Mouse (Mus musculus) CH12.LX (cell line): Measurements from ENCODE around the gene Gm21970. TPM values are rescaled to one million over a fixed set of nuclear protein-coding genes. Genes with fewer than 3 reads are reported as not detected.

ENCODE experiments used
- DNase-seq: peaks from one replicate; pipeline ENCODE4 v3.0.0-alpha.2; 2013; ENCODE audit errors: extremely low read depth
- H3K27ac ChIP-seq: 2 replicates; pipeline ENCODE4 v1.5.1; 2012; ENCODE audit warnings: low read depth, mild to moderate bottlenecking, control low read depth, moderate library complexity; ENCODE audit not compliant: insufficient read depth
- H3K27me3 ChIP-seq: replicated peaks from 2 replicates; pipeline ENCODE3; 2012; ENCODE audit warnings: inconsistent platforms
- H3K36me3 ChIP-seq, 2 experiments: replicated peaks in 1 of 2; 2 replicates each; pipeline versions ENCODE3 to v1.6.1; 2012; ENCODE audit warnings: inconsistent platforms in 1 of 2, low read length in 1 of 2, mild to moderate bottlenecking in 1 of 2, mixed read lengths in 1 of 2, moderate library complexity in 1 of 2; ENCODE audit not compliant: control insufficient read depth in 1 of 2, insufficient read depth in 1 of 2
- H3K4me1 ChIP-seq, 2 experiments: 2 replicates each; pipeline ENCODE4 v1.6.1; 2012; ENCODE audit warnings: inconsistent platforms in 1 of 2, moderate library complexity in 1 of 2; ENCODE audit not compliant: insufficient read depth in 2 of 2, control insufficient read depth in 1 of 2
- H3K4me2 ChIP-seq: 2 replicates; pipeline ENCODE4 v1.6.1; 2012; ENCODE audit warnings: low read depth, mild to moderate bottlenecking, control low read depth; ENCODE audit not compliant: poor library complexity, insufficient read depth, severe bottlenecking
- H3K4me3 ChIP-seq, 3 experiments: fragments of 150-350 bp in 1 of 3; sonication (generic) in 1 of 3; replicated peaks in 1 of 3; 2 replicates each; pipeline versions ENCODE3 to v1.5.1; 2011 to 2012; ENCODE audit warnings: low read depth in 2 of 3, low read length in 2 of 3, mild to moderate bottlenecking in 2 of 3, moderate library complexity in 2 of 3, control low read depth in 1 of 3, improper control_type of control experiment in 1 of 3, inconsistent platforms in 1 of 3, mixed read lengths in 1 of 3; ENCODE audit not compliant: poor library complexity in 1 of 3
- H3K79me2 ChIP-seq: replicated peaks from 2 replicates; pipeline ENCODE4 v1.6.1; 2012; ENCODE audit warnings: mild to moderate bottlenecking, moderate library complexity; ENCODE audit not compliant: control insufficient read depth, poor library complexity, insufficient read depth, severe bottlenecking; ENCODE audit errors: extremely low read depth
- H3K9ac ChIP-seq: 2 replicates; pipeline ENCODE4 v1.6.1; 2012; ENCODE audit warnings: low read depth, mild to moderate bottlenecking, control low read depth, moderate library complexity; ENCODE audit not compliant: insufficient read depth
- H3K9me3 ChIP-seq: replicated peaks from 2 replicates; pipeline ENCODE3; 2012; ENCODE audit warnings: low read length, inconsistent platforms, mixed read lengths
- BHLHE40 ChIP-seq: IDR thresholded peaks from 2 replicates; pipeline ENCODE4 v1.6.1; 2011; ENCODE audit warnings: mild to moderate bottlenecking, low read depth, low read length, improper control_type of control experiment
- CHD1 ChIP-seq: IDR thresholded peaks from 2 replicates; pipeline ENCODE4 v1.6.1; 2012; ENCODE audit warnings: low read depth, low read length, improper control_type of control experiment, inconsistent platforms
- CHD2 ChIP-seq: IDR thresholded peaks from 2 replicates; pipeline ENCODE4 v1.6.1; 2011; ENCODE audit warnings: low read length, improper control_type of control experiment
- E2F4 ChIP-seq: IDR thresholded peaks from 2 replicates; pipeline ENCODE4 v1.6.1; 2011; ENCODE audit warnings: low read depth, low read length, improper control_type of control experiment; ENCODE audit not compliant: insufficient replicate concordance
- ETS1 ChIP-seq: conservative IDR thresholded peaks from 2 replicates; pipeline ENCODE4 v1.6.1; 2012; ENCODE audit warnings: low read depth, mild to moderate bottlenecking, inconsistent platforms, low read length, improper control_type of control experiment, moderate library complexity
- GABPA ChIP-seq: IDR thresholded peaks from 2 replicates; pipeline ENCODE4 v1.6.1; 2012; ENCODE audit warnings: low read depth, low read length, improper control_type of control experiment, inconsistent platforms; ENCODE audit not compliant: insufficient replicate concordance
- IRF4 ChIP-seq: IDR thresholded peaks from 2 replicates; pipeline ENCODE4 v1.6.1; 2014; ENCODE audit warnings: low read depth, mild to moderate bottlenecking, inconsistent platforms, low read length, improper control_type of control experiment
- JUND ChIP-seq: conservative IDR thresholded peaks from 2 replicates; pipeline ENCODE4 v1.6.1; 2011; ENCODE audit warnings: low read depth, low read length, improper control_type of control experiment
- KAT2A ChIP-seq: IDR thresholded peaks from 2 replicates; pipeline ENCODE4 v1.6.1; 2012; ENCODE audit warnings: low read length, improper control_type of control experiment, inconsistent platforms; ENCODE audit not compliant: insufficient replicate concordance
- MAFK ChIP-seq: IDR thresholded peaks from 2 replicates; pipeline ENCODE4 v1.6.1; 2011; ENCODE audit warnings: low read length, improper control_type of control experiment; ENCODE audit not compliant: insufficient replicate concordance
- MAX ChIP-seq: IDR thresholded peaks from 2 replicates; pipeline ENCODE4 v1.6.1; 2011; ENCODE audit warnings: low read length, improper control_type of control experiment
- MEF2A ChIP-seq: IDR thresholded peaks from 2 replicates; pipeline ENCODE4 v1.6.1; 2014; ENCODE audit warnings: low read depth, mild to moderate bottlenecking, inconsistent platforms, low read length, improper control_type of control experiment, borderline replicate concordance
- MXI1 ChIP-seq: IDR thresholded peaks from 2 replicates; pipeline ENCODE4 v1.6.1; 2011; ENCODE audit warnings: mild to moderate bottlenecking, low read depth, low read length, improper control_type of control experiment
- MYC ChIP-seq: IDR thresholded peaks from 2 replicates; pipeline ENCODE4 v1.6.1; 2011; ENCODE audit warnings: low read depth, mild to moderate bottlenecking, improper control_type of control experiment, low read length
- NELFE ChIP-seq: IDR thresholded peaks from 2 replicates; pipeline ENCODE4 v1.6.1; 2011; ENCODE audit warnings: low read depth, low read length, improper control_type of control experiment
- PAX5 ChIP-seq: IDR thresholded peaks from 2 replicates; pipeline ENCODE4 v1.6.1; 2012; ENCODE audit warnings: low read length, inconsistent platforms, mixed read lengths
- POLR2A ChIP-seq: IDR thresholded peaks from 2 replicates; pipeline ENCODE4 v1.6.1; 2011; ENCODE audit warnings: low read depth, mild to moderate bottlenecking, improper control_type of control experiment, low read length
- POLR2AphosphoS2 ChIP-seq: IDR thresholded peaks from 2 replicates; pipeline ENCODE4 v1.6.1; 2011; ENCODE audit warnings: low read depth, low read length, improper control_type of control experiment
- RAD21 ChIP-seq: IDR thresholded peaks from 2 replicates; pipeline ENCODE4 v1.6.1; 2011; ENCODE audit warnings: low read depth, mild to moderate bottlenecking, low read length, improper control_type of control experiment, moderate library complexity
- RCOR1 ChIP-seq: conservative IDR thresholded peaks from 2 replicates; pipeline ENCODE4 v1.6.1; 2012; ENCODE audit warnings: low read depth, mild to moderate bottlenecking, inconsistent platforms, low read length, improper control_type of control experiment
- SIN3A ChIP-seq: IDR thresholded peaks from 2 replicates; pipeline ENCODE4 v1.6.1; 2012; ENCODE audit warnings: low read length, improper control_type of control experiment, inconsistent platforms
- USF2 ChIP-seq: conservative IDR thresholded peaks from 2 replicates; pipeline ENCODE4 v1.6.1; 2011; ENCODE audit warnings: low read depth, low read length, improper control_type of control experiment
- ZKSCAN1 ChIP-seq: IDR thresholded peaks from 2 replicates; pipeline ENCODE4 v1.6.1; 2012; ENCODE audit warnings: low read depth, inconsistent platforms, low read length, improper control_type of control experiment, borderline replicate concordance
- ZMIZ1 ChIP-seq: IDR thresholded peaks from 2 replicates; pipeline ENCODE4 v1.6.1; 2012; ENCODE audit warnings: low read depth, mild to moderate bottlenecking, inconsistent platforms, low read length, improper control_type of control experiment
- ZNF384 ChIP-seq: IDR thresholded peaks from 2 replicates; pipeline ENCODE4 v1.6.1; 2012; ENCODE audit warnings: low read depth, low read length, improper control_type of control experiment, inconsistent platforms
- dilution Hi-C: fragments of 300-500 bp; cut with MboI; formaldehyde crosslinking; loops from 2 replicates; pipeline ENCODE4 v1.14.3; 2020; ENCODE audit warnings: low sequenced_read_pairs; ENCODE audit not compliant: extremely low pct_unique_long_range_greater_than_20kb, extremely low pct_ligation_motif_present
- in situ Hi-C: fragments of 300-500 bp; cut with MboI; formaldehyde crosslinking; loops from 3 replicates; pipeline ENCODE4 v1.14.3; 2019; ENCODE audit warnings: low sequenced_read_pairs, low pct_ligation_motif_present, low pct_unique_long_range_greater_than_20kb, mixed read lengths
- polyA plus RNA-seq: library from polyadenylated mRNA; unstranded; fragments of >175 nt; gene quantifications from 2 replicates; pipeline ENCODE4 v1.2.1, GENCODE M21; 2012; ENCODE audit warnings: low read depth; ENCODE audit not compliant: insufficient read length
- total RNA-seq, 2 experiments: library from RNA; depleted of rRNA; stranded (reverse); fragments of 300-350 nt in 1 of 2; fragments of >200 nt in 1 of 2; gene quantifications; 2 replicates each; pipeline ENCODE4 v1.2.3; 2012 to 2014

The Gm21970 gene
- total and polyA plus RNA-seq, 3 experiments: not detected

- peak; percentile 88 for TF ChIP-seq MXI1
- no peak for TF ChIP-seq RAD21
- TF ChIP-seq MAFK: no peak
- TF ChIP-seq KAT2A: peak; percentile 86; the same call in 1 of the 2 replicates
- peak; percentile 92 for TF ChIP-seq ZMIZ1
- TF ChIP-seq ZKSCAN1: no peak
- TF ChIP-seq POLR2AphosphoS2: peak; percentile 92
- TF ChIP-seq MEF2A: peak; percentile 71
- TF ChIP-seq ETS1: peak; percentile 39
Measured at GRCm38 (mm10) chr16:91464594-91465504, 73.3 kb downstream of the Gm21970 start (continued).

- Histone ChIP-seq H3K27ac (no peak overlapping the region), H3K4me3 (peak overlapping the region; percentile 63 to 69 (median 63)), H3K9ac (peak overlapping the region; percentile 44), H3K4me1 (peaks cover 12 to 57% of the 10 kb centered on the region in 2 experiments), H3K9me3 (peaks cover 12% of the 10 kb centered on the region), H3K4me2 (peak overlapping the region; percentile 32), H3K36me3 (peaks cover 0 to 25% of the 10 kb centered on the region in 2 experiments), H3K79me2 (no peaks in the 10 kb centered on the region), H3K27me3 (no peaks in the 10 kb centered on the region)
- in situ Hi-C loops (no loop called here), dilution Hi-C loops (no loop called here)
- TF ChIP-seq CHD2 (no peak), JUND (no peak; the same call in 1 of the 2 replicates), IRF4 (0 out of 2 replicates have a peak, but pooled peaks have one; percentile 16), PAX5 (no peak), BHLHE40 (peak; percentile 56; the same call in 1 of the 2 replicates)
- no peak for DNase-seq
Measured at GRCm38 (mm10) chr16:91465505-91466240, 74.2 kb downstream of the Gm21970 start.

GRCm38 (mm10) chr16:91466566-91466965 lies 75.0 kb downstream of the Gm21970 start:
- no peak overlapping the region for H3K9ac ChIP-seq
- in situ Hi-C loops: no loop called here
- TF ChIP-seq NELFE: no peak
- no peak for TF ChIP-seq MAX
- no peak for TF ChIP-seq MYC
- no peak for TF ChIP-seq CHD2
- TF ChIP-seq USF2: no peak
- no peak for TF ChIP-seq POLR2A
- TF ChIP-seq KAT2A: no peak
- TF ChIP-seq MAFK: no peak
- no peak for TF ChIP-seq SIN3A
- TF ChIP-seq ZMIZ1: no peak
- TF ChIP-seq ZNF384: no peak
- TF ChIP-seq PAX5: no peak
- no peak for TF ChIP-seq RCOR1
- no peak for TF ChIP-seq E2F4
- no peak for TF ChIP-seq MEF2A
- no peak for TF ChIP-seq BHLHE40
- TF ChIP-seq CHD1: no peak
- TF ChIP-seq MXI1: no peak
- no peak for TF ChIP-seq GABPA
- TF ChIP-seq, all 38 proteins: peak for 0
- Histone ChIP-seq H3K9me3 (peaks cover 12% of the 10 kb centered on the region), H3K4me2 (no peak overlapping the region; the same call in 1 of the 2 replicates), H3K27me3 (no peaks in the 10 kb centered on the region), H3K4me3 (no peak overlapping the region), H3K27ac (no peak overlapping the region), H3K79me2 (no peaks in the 10 kb centered on the region), H3K36me3 (peaks cover 0 to 25% of the 10 kb centered on the region in 2 experiments), H3K4me1 (peaks cover 12 to 57% of the 10 kb centered on the region in 2 experiments)
- DNase-seq: no peak
- dilution Hi-C loops: no loop called here
